Mouse (Mus musculus) CH12.LX (cell line): ENCODE data around the gene Larp1.

ENCODE experiments used
- CTCF ChIP-seq, 2 experiments: IDR thresholded peaks in 1 of 2; conservative IDR thresholded peaks in 1 of 2; 2 replicates each; pipeline ENCODE4 v1.5.1; 2011 to 2012; ENCODE audit warnings: low read depth in 2 of 2, low read length in 2 of 2, improper control_type of control experiment in 1 of 2, inconsistent platforms in 1 of 2, mild to moderate bottlenecking in 1 of 2, moderate library complexity in 1 of 2
- NELFE ChIP-seq: IDR thresholded peaks from 2 replicates; pipeline ENCODE4 v1.6.1; 2011; ENCODE audit warnings: low read depth, low read length, improper control_type of control experiment
- POLR2A ChIP-seq: IDR thresholded peaks from 2 replicates; pipeline ENCODE4 v1.6.1; 2011; ENCODE audit warnings: low read depth, mild to moderate bottlenecking, improper control_type of control experiment, low read length
- SIN3A ChIP-seq: IDR thresholded peaks from 2 replicates; pipeline ENCODE4 v1.6.1; 2012; ENCODE audit warnings: low read length, improper control_type of control experiment, inconsistent platforms
- UBTF ChIP-seq: IDR thresholded peaks from 2 replicates; pipeline ENCODE4 v1.6.1; 2012; ENCODE audit warnings: low read depth, mild to moderate bottlenecking, inconsistent platforms, low read length, improper control_type of control experiment, moderate library complexity

DNA sequence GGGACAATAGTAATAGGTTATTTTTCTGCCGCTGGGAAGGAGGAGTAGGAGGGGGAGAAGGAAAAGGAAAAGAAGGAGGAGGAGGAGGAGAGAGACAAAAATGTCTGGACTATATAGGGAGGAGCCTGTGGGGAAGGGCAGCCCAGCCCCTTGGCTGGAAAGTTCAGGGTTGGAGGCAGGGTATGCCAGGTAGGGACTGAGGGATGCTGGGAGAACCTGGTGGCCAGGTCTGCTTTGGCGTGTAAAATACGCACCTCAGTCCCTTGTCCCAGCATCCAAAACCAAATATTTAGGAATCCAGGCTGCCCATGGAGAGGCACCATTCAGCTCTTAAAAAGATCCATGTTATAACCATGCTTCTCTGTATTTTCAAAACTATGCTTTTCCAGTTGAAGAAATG lies 93.3 kb downstream of the Larp1 start:
- no peak for TF ChIP-seq UBTF
- TF ChIP-seq POLR2A: no peak
- no peak for TF ChIP-seq SIN3A
- no peak for TF ChIP-seq CTCF (conservative IDR thresholded peaks at IDR 0.05 in 1 of 2, IDR thresholded peaks at IDR 0.05 in 1 of 2; ENCODE audit: low read depth in 2 of 2, low read length in 2 of 2)
- no peak for TF ChIP-seq NELFE
